Mouse (Mus musculus) lung, postnatal 0 days (tissue): ENCODE results near the gene Oxt.

Source experiments
- CTCF ChIP-seq: IDR thresholded peaks from 2 replicates; pipeline ENCODE4 v1.5.1; 2016; ENCODE audit warnings: antibody characterized with exemption, mild to moderate bottlenecking
- EP300 ChIP-seq: IDR thresholded peaks from 2 replicates; pipeline ENCODE4 v1.6.1; 2016; ENCODE audit warnings: antibody characterized with exemption, mild to moderate bottlenecking, control low read depth

DNA sequence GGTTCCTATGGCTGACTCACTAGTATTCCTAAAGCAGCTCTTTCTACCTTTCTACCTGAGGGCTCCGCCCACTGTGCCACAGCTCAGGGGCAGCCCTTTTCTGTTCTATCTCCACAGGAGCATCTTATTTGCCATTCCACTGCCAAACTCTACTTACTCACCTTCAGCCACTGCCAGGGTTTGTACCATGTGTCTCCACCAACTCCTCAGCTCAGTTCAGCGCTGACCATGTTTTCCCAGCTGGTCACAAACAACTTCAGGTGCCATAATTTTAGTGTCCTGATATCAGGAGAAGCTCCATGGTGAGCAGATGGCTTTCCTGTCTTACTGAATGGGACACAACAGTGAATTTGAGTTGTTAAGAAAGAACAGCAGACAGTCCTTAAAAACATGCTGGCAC lies 18.5 kb upstream of the Oxt start:
- TF ChIP-seq CTCF (no peak), EP300 (no peak)
